Mouse (Mus musculus) hindbrain, postnatal 0 days (tissue): ENCODE data around the gene Por. TPM values are rescaled to one million over a fixed set of nuclear protein-coding genes. Genes with fewer than 3 reads are reported as not detected.

Source experiments
- ATAC-seq: fragments of 200-750 bp; cut with Nextera tagmentation; 2 replicates; pipeline ENCODE4 v1.8.0; 2017; ENCODE audit warnings: mild to moderate bottlenecking, moderate TSS enrichment, moderate library complexity
- DNase-seq: peaks from one replicate; pipeline ENCODE4 v3.0.0-alpha.2; 2015; ENCODE audit warnings: low spot score
- H3K27ac ChIP-seq: fragments of 300-500 bp; sonication (generic); 2 replicates; pipeline ENCODE4 v1.5.1; 2014; ENCODE audit warnings: mild to moderate bottlenecking
- H3K27me3 ChIP-seq: fragments of 300-500 bp; sonication (generic); 2 replicates; pipeline ENCODE4 v1.6.1; 2014; ENCODE audit warnings: low read length, mixed read lengths; ENCODE audit not compliant: insufficient read depth
- H3K36me3 ChIP-seq: fragments of 300-500 bp; sonication (generic); 2 replicates; pipeline ENCODE4 v1.6.1; 2014; ENCODE audit warnings: low read length, mixed read lengths; ENCODE audit not compliant: insufficient read depth
- H3K4me1 ChIP-seq: fragments of 300-500 bp; sonication (generic); 2 replicates; pipeline ENCODE4 v1.6.1; 2014; ENCODE audit warnings: antibody characterized with exemption, low read length, mixed read lengths; ENCODE audit not compliant: insufficient read depth
- H3K4me2 ChIP-seq: fragments of 300-500 bp; sonication (generic); 2 replicates; pipeline ENCODE4 v1.6.1; 2014; ENCODE audit warnings: low read depth, mild to moderate bottlenecking, low read length, moderate library complexity, mixed read lengths
- H3K4me3 ChIP-seq: fragments of 300-500 bp; sonication (generic); 2 replicates; pipeline ENCODE4 v1.5.1; 2014; ENCODE audit warnings: low read length
- H3K9ac ChIP-seq: fragments of 300-500 bp; sonication (generic); replicated peaks from 2 replicates; pipeline ENCODE4 v1.6.1; 2014; ENCODE audit warnings: mild to moderate bottlenecking, low read length, moderate library complexity, mixed read lengths
- H3K9me3 ChIP-seq: fragments of 300-500 bp; sonication (generic); 2 replicates; pipeline ENCODE4 v1.6.1; 2016; ENCODE audit warnings: low read length, mixed read lengths
- CTCF ChIP-seq: IDR thresholded peaks from 2 replicates; pipeline ENCODE4 v1.5.1; 2016; ENCODE audit warnings: antibody characterized with exemption, control low read depth, low read depth
- WGBS: fragments of 180-500 bp; shearing (Covaris S2); extraction: QIAGEN DNeasy Blood & Tissue Kit; methylation state at CpG from one replicate; pipeline ENCODE4 v1.1.7; 2014; 5-methylcytosine and 5-hydroxymethylcytosine counted together
- polyA plus RNA-seq: library from polyadenylated mRNA; unstranded; fragments of >200 nt; fragmentation: Nextera tagmentation; extraction: Ambion mirVana; gene quantifications from 2 replicates; pipeline ENCODE4 v1.2.1, GENCODE M21; 2015
- total RNA-seq: library from RNA; depleted of rRNA; stranded (reverse); fragments of >200 nt; gene quantifications from 2 replicates; pipeline ENCODE4 v1.2.3, GENCODE M21; 2014

The Por gene
- total and polyA plus RNA-seq, 2 experiments from 2014 or later, result 71.4 to 71.8 TPM

DNA sequence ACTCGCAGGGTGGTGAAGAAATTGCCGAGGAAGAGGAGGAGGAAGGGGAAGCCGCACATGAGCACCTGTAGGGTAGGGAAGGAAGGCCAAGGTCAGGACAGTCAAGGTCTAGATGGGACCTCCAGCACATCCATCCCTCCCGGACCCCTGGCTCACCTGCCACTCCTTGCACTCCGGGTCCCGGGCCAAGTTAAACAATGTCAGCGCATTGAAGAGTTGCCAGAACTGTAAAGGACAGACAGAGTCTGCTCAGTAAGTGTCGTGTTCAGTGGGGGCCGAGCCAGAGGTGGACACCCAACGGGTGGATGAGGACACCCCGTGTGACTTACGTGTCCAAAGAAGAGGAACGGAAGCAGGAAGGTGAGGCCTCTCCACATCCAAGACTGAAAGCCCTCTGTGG, 65.9 kb downstream of the Por start:
- Histone ChIP-seq H3K9ac (no peak overlapping the region), H3K27me3 (no peaks in the 10 kb centered on the region), H3K4me2 (no peak overlapping the region), H3K4me1 (no peaks in the 10 kb centered on the region), H3K36me3 (peaks cover 59% of the 10 kb centered on the region), H3K4me3 (no peak overlapping the region), H3K9me3 (no peaks in the 10 kb centered on the region), H3K27ac (no peak overlapping the region)
- TF ChIP-seq CTCF, result no peak
- ATAC-seq (no peak), DNase-seq (no peak)
- WGBS, result 86% methylated on average over 13 of the region's 13 CpGs

DNA sequence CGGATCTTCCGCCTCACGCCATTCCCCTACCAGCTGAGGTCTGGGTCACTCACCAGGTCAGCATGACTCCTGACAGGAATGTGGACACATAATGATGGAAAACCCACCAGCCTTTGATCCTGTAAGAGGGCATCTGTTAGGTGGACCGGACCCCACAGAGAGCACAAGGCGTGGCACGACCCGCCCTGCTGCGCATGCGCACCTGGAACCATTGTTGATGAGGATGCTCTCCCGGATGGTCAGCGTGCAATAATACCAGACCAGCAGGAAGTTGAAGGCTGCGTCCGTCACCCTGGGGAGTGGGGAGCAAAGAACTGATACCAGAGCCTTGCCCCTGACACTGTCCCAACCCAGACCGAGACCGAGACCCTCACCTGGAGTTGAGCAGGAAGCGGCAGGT, 66.7 kb downstream of the Por start:
- DNase-seq (no peak), ATAC-seq (no peak)
- Histone ChIP-seq H3K9me3 (no peaks in the 10 kb centered on the region), H3K27me3 (no peaks in the 10 kb centered on the region), H3K4me3 (no peak overlapping the region), H3K27ac (no peak overlapping the region), H3K9ac (no peak overlapping the region), H3K4me1 (no peaks in the 10 kb centered on the region), H3K4me2 (no peak overlapping the region), H3K36me3 (peaks cover 54% of the 10 kb centered on the region)
- 95% methylated on average over 16 of the region's 16 CpGs for WGBS
- TF ChIP-seq CTCF, result no peak

DNA sequence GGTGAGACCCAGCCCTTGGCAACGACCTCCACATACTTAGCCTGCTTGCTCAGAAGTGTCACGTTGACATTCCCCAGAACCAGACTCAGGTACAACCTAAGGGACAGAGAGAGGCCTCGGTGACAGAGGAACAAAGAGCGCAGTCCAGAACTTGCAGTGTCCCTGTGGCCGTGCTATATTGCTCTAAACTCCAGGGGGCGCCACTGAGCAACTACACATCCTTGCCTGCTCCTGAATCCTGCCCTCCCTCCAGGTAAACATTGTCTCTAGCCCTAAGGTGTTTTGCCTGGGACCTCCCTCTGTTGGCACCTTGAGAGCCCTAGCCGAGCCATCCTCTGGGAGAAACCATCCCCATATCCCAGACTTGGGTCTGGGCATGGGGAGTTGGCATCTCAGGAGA, 67.3 kb downstream of the Por start:
- Histone ChIP-seq H3K4me2 (no peak overlapping the region), H3K4me3 (no peak overlapping the region), H3K4me1 (no peaks in the 10 kb centered on the region), H3K9me3 (no peaks in the 10 kb centered on the region), H3K9ac (no peak overlapping the region), H3K27me3 (no peaks in the 10 kb centered on the region), H3K36me3 (peaks cover 53% of the 10 kb centered on the region), H3K27ac (no peak overlapping the region)
- 85% methylated on average over 7 of the region's 7 CpGs for whole genome bisulfite sequencing
- peak; percentile 65 for TF ChIP-seq CTCF
- ATAC-seq, result no peak
- DNase-seq, result no peak

DNA sequence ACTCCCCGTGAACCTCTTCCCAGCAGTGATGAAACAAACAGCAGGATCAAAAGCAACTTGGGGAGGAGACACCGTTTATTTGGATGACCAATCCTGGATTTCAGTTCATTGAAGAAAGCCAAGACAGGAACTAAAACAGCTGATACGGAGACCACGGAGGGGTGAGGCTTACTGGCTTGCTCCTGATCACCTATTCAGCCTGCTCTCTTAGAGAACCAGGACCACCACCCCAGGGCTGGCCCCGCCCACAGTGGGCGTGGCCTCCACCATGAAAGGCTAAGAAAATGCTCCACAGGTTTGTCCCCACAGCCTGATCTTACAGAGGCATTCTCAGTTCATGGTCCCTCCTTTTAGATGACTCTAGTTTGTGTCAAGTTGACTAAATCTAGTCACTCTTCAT, 68.4 kb downstream of the Por start:
- no peak for DNase-seq
- Histone ChIP-seq H3K9me3 (no peaks in the 10 kb centered on the region), H3K27ac (no peak overlapping the region), H3K4me2 (no peak overlapping the region), H3K27me3 (no peaks in the 10 kb centered on the region), H3K36me3 (peaks cover 41% of the 10 kb centered on the region), H3K4me1 (0 out of 2 replicates have a peak, but pooled peaks cover 1% of the 10 kb centered on the region), H3K4me3 (no peak overlapping the region), H3K9ac (no peak overlapping the region)
- ATAC-seq, result no peak
- WGBS, result 26% methylated on average over 6 of the region's 6 CpGs
- no peak for TF ChIP-seq CTCF

DNA sequence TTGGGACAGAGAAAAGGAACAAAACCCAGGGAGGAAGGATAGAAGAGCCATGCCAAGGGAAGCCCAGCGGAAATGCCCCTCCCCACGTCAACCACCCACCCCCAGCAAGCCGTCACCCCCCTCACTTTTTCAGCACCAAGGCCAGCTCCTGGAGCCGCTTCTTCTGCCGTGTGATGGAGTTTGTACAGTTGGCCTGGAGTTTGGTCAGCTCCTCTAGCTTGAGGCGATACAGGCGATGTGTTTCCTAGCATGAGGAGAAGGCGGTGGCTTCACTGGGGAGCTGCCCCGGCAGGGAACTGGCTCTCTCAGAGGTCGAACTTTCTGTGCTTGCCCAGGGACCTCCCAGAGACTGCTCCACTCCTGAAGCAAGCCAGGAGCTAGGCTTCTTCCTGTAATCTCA, 72.3 kb downstream of the Por start:
- ATAC-seq, result no peak
- Histone ChIP-seq H3K9ac (peak overlapping the region; percentile 83; the same call in 1 of the 2 replicates), H3K4me2 (no peak overlapping the region), H3K27me3 (no peaks in the 10 kb centered on the region), H3K27ac (no peak overlapping the region), H3K4me1 (0 out of 2 replicates have a peak, but pooled peaks cover 5% of the 10 kb centered on the region), H3K4me3 (no peak overlapping the region), H3K9me3 (no peaks in the 10 kb centered on the region), H3K36me3 (peaks cover 7% of the 10 kb centered on the region; the same call in 1 of the 2 replicates)
- WGBS, result 63% methylated on average over 10 of the region's 10 CpGs
- no peak for DNase-seq
- TF ChIP-seq CTCF, result no peak

DNA sequence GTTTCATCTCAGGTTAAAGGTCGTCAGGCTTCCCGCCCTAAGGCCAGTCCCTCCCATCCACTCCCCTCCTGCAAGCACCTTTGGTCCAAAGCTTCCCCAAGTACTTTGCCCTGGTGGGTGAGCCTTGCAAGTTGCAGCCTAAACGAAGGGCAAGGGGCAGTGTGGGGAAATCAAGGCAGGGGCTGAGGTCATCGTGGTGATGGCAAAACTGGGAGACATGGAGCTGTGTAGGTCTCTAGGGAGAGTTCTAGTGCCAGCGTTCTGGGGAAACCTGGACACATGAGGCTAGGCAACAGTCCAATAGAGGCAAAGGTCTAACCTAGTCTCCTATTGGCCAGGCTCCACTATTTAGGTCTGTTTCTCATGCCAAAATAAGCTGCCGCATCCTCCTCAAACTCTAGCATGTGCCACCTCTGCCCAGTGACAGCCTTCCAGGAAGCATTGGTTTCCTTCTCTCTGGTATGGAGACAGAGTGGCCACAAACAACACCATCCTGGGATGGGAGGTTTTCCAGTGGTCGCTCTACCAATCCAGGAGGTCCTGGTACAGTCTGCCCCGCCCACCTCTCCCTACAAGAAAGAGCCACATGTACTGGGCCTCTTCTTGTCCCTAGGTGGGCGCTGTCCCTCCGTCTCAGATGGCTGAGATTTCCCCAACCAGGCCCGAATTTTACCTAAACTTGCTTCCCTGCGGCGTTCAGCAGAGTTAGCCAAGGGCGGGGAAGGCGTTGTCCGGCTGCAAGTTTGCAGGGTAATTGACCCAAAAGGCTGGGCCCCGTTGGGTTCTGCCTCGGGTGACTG, 73.3 kb downstream of the Por start:
- H3K9ac ChIP-seq, result peak overlapping the region; percentile 83
- H3K4me3 ChIP-seq, result peak overlapping the region; percentile 91
- no peaks in the 10 kb centered on the region for H3K9me3 ChIP-seq
- peak; percentile 80 for ATAC-seq
- H3K27ac ChIP-seq, result peak overlapping the region; percentile 52; the same call in 1 of the 2 replicates
- peaks cover 7% of the 10 kb centered on the region; the same call in 1 of the 2 replicates for H3K36me3 ChIP-seq
- 23% methylated on average over 18 of the region's 18 CpGs for WGBS
- DNase-seq, result peak; percentile 76
- H3K27me3 ChIP-seq, result no peaks in the 10 kb centered on the region
- 0 out of 2 replicates have a peak, but pooled peaks cover 5% of the 10 kb centered on the region for H3K4me1 ChIP-seq
- 0 out of 2 replicates have a peak, but pooled peaks have one; percentile 18 for TF ChIP-seq CTCF
- peak overlapping the region; percentile 96 for H3K4me2 ChIP-seq
